Mouse (Mus musculus): Measurements from ENCODE around the gene Gm10139.
"Not testable (repeated sequence)": the region's sequence is repeated elsewhere in the genome, so short reads cannot be mapped to it uniquely, and the experiment has no call there.

Gm10139 gene

GRCm38 (mm10) chr13:65512378-65512777 lies at the start of gene Gm10139:
Gene Gm10139 (plus strand): TSS chr13:65512678.
- H3K27me3 ChIP-seq (ENCODE audit: insufficient read depth, low read length); H3K4me3 ChIP-seq (replicated peaks; ENCODE audit: low read length); H3K9me3 ChIP-seq (ENCODE audit: low read length); H3K4me1 ChIP-seq (replicated peaks; ENCODE audit: low read depth, low read length); H3K36me3 ChIP-seq (ENCODE audit: insufficient read depth, low read length): not testable (repeated sequence)

GRCm38 (mm10) chr13:65557636-65558035 lies 45.2 kb downstream of the Gm10139 start:
- not testable (repeated sequence) for H3K9me3 ChIP-seq (ENCODE audit: low read length); H3K4me1 ChIP-seq (replicated peaks; ENCODE audit: low read depth, low read length); H3K27me3 ChIP-seq (ENCODE audit: insufficient read depth, low read length); H3K36me3 ChIP-seq (ENCODE audit: insufficient read depth, low read length)
- peak overlapping the region; percentile 77 for H3K4me3 ChIP-seq (replicated peaks; ENCODE audit: low read length)

Data from E14TG2a.4 (cell line).